Mouse (Mus musculus) erythroblast, embryonic 14.5 days (primary cell): ENCODE results near the gene Gkn2.

Source experiments
- GATA1 ChIP-seq: IDR thresholded peaks from 2 replicates; pipeline ENCODE4 v1.6.1; 2012; ENCODE audit warnings: low read length, inconsistent platforms, mixed read lengths
- TAL1 ChIP-seq: IDR thresholded peaks from 3 replicates; pipeline ENCODE4 v1.6.1; 2012; ENCODE audit warnings: low read length, inconsistent platforms, mixed read lengths

GRCm38 (mm10) chr6:87334361-87335090 lies 38.6 kb upstream of the Gkn2 start:
- TF ChIP-seq TAL1 (no peak), GATA1 (no peak)
